Mouse (Mus musculus): ENCODE results near the gene Trpm8. TPM values are rescaled to one million over a fixed set of nuclear protein-coding genes. Genes with fewer than 3 reads are reported as not detected.

Trpm8 gene
- total RNA-seq, 2 experiments from 2014 or later: 0.12 TPM; not detected in 1

DNA sequence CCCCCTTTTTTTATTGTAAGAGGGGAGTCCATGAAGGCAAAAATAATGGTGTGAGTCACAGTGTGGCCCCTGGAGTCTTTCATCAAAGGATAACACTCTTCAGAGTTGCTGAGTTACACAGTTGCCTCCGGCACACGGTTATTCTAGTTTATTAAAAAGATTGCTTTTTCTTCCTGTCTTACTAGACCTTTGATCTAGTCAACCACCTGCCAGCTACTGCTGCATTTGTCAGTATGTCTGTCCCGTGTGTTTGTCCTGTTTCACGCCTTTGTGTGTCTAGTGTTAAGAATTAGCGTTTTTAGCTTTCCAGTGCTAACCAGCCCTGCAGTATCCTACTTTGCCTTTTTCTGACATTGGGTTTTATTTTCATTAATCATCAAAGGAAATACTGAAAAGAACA, 8.2 kb downstream of the Trpm8 start:
- Histone ChIP-seq H3K27ac (no peak overlapping the region), H3K4me3 (no peak overlapping the region)
- DNase-seq (ENCODE audit: low spot score in 2 of 2): no peak
- no peak for TF ChIP-seq CTCF (conservative IDR thresholded peaks at IDR 0.05)

DNA sequence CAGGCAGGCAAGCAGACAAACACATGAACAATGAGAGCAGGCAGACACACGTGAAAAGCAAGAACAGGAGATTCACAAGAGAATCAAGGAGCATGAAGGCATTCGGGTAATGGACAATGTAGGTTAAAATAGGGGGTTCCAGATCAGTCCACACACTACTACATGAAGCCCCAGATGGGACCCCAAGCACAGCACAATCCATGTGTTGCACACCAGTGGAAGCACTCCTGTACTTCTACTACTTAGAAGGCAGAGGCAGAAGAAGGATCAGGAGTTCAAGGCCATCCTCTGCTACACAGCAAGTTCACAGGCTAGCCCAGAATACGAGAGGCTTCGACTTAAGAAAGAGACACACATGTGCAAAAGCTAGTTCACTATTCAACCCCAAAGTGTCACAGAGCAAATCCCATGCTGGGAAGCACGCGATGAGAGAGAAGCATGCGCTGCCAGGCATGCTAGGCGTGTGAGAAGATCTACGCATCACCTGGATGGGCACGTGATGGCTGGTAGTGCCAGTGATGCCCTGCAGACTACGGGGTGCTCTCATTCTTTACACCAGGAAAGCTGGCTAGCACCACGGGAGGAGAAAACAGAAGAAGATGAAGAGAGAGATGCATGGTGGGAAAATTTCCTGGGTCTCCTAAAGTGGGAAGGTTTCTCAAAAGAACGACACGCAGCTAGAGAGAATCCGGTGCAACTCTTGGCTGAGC, 8.8 kb downstream of the Trpm8 start:
- no peak for DNase-seq (ENCODE audit: low spot score in 2 of 2)
- TF ChIP-seq CTCF (conservative IDR thresholded peaks at IDR 0.05): no peak
- Histone ChIP-seq H3K27ac (no peak overlapping the region), H3K4me3 (no peak overlapping the region)

DNA sequence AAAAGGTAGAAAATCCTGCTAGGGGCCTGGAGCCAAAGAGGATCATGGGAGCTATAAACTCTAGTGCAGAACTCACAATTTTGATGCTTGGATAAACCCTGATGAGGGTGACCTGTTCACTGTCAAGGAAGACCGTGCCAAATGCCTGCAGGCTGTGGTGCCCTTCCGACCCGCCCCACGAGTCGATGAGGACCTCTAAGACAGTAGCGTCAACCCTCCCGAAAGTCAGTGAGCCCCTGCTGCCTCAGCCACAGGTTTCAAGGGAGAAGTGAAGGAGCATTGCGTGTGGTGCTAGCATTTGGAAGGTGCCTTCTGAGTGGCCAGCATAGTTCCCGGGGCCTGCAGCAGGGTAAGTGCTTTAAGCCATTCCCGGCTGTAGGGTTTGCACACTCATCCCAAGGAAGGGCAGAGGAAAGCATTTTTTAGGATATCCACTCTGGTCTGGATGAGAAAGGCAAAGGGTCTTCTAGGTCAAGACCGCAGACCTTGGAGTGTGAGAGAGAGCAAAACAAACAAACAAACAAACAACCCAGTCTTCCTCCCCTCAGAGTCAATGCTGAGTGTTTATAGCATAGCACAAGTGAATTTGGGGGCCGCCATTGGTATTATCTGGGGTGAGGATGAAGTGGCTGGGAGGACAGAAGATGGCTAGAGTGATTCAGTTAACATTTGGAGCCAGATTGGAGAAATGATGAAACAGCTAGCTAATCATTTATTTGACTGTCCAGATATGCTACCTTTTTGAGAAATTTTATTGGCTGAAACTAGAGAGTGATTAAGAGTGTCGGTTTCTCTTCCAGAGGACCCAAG, 9.6 kb downstream of the Trpm8 start:
- DNase-seq (ENCODE audit: low spot score in 2 of 2): no peak
- Histone ChIP-seq H3K27ac (no peak overlapping the region), H3K4me3 (no peak overlapping the region)
- no peak for TF ChIP-seq CTCF (conservative IDR thresholded peaks at IDR 0.05)

- H3K27ac ChIP-seq: no peak overlapping the region
- H3K4me3 ChIP-seq: no peak overlapping the region
- peak; percentile 99 for TF ChIP-seq CTCF (conservative IDR thresholded peaks at IDR 0.05)
- DNase-seq (ENCODE audit: low spot score in 2 of 2): peak in 1 of 2 experiments; percentile 76
Measured at GRCm38 (mm10) chr1:88287697-88287980, 10.2 kb downstream of the Trpm8 start.

GRCm38 (mm10) chr1:88288056-88288788, 10.8 kb downstream of the Trpm8 start:
- no peak for TF ChIP-seq CTCF (conservative IDR thresholded peaks at IDR 0.05)
- H3K4me3 ChIP-seq: no peak overlapping the region
- no peak overlapping the region for H3K27ac ChIP-seq
- DNase-seq (ENCODE audit: low spot score in 2 of 2): no peak

DNA sequence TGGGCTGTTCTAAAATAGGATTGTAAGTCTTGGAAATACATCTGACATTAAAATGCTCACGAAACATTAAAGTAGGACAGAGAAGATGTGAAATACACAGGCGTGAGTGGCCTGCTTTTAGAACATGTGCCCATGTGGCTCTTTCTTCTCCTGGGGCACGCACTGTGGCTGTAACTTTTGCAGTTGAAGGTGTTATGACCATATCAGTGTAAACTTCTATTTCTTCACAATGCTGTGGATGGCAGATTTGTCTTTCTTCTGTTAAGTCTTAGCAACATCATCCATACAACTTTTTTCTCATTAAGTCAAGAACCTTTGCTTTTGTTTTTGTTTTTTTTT, 11.3 kb downstream of the Trpm8 start:
- Histone ChIP-seq H3K4me3 (no peak overlapping the region), H3K27ac (no peak overlapping the region)
- no peak for TF ChIP-seq CTCF (conservative IDR thresholded peaks at IDR 0.05)
- no peak for DNase-seq (ENCODE audit: low spot score in 2 of 2)

GRCm38 (mm10) chr1:88289152-88289551, 11.7 kb downstream of the Trpm8 start:
- no peak overlapping the region for H3K4me3 ChIP-seq
- no peak for TF ChIP-seq CTCF (conservative IDR thresholded peaks at IDR 0.05)
- DNase-seq (ENCODE audit: low spot score in 2 of 2): no peak

DNA sequence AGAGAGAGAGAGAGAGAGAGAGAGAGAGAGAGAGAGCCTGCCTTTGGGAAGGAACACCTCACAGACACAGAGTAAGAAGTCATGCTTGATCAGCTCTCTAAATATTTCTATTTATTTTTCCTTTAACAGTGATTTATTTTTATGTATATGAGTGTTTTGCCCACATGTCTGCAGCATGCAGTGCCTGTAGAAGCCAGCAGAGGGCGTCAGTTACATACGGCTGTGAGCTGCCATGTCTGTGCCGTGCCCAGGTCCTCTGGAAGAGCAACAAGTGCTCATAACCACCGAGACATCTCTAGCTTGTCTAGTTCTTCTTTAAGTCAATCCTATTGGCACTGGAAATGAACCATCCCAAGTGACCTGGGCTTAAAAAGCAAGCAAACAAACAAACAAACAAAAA, 12.5 kb downstream of the Trpm8 start:
- no peak for DNase-seq (ENCODE audit: low spot score in 2 of 2)
- TF ChIP-seq CTCF (conservative IDR thresholded peaks at IDR 0.05): peak; percentile 81
- Histone ChIP-seq H3K27ac (no peak overlapping the region), H3K4me3 (no peak overlapping the region)

More at GRCm38 (mm10) chr1:88289152-88289551, 11.7 kb downstream of the Trpm8 start:
- no peak overlapping the region for H3K27ac ChIP-seq

DNA sequence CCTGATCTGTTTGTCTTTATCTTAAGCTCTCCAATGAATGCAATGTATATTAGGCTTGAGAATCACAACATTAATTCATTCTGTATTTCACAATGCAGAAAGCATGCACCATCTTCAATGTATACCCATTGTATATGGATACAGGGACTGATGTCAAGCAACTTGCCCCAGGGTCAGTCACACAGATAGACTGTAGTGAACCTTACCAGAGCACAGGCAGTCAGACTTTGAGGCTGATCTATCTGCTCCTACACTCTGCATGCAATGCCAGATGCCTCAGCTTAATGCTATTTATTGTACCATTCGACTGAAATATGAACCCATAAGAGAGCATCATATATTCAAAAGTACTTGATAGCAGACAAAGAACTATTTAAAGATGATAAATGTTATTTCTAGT, 13.1 kb downstream of the Trpm8 start:
- no peak for DNase-seq (ENCODE audit: low spot score in 2 of 2)
- Histone ChIP-seq H3K4me3 (no peak overlapping the region), H3K27ac (no peak overlapping the region)
- no peak for TF ChIP-seq CTCF (conservative IDR thresholded peaks at IDR 0.05)

GRCm38 (mm10) chr1:88291409-88292005, 14.0 kb downstream of the Trpm8 start:
- H3K27ac ChIP-seq: no peak overlapping the region
- no peak for DNase-seq (ENCODE audit: low spot score in 2 of 2)
- no peak for TF ChIP-seq CTCF (conservative IDR thresholded peaks at IDR 0.05)
- H3K4me3 ChIP-seq: no peak overlapping the region

- H3K4me3 ChIP-seq: no peak overlapping the region
- no peak for DNase-seq (ENCODE audit: low spot score in 2 of 2)
- no peak for TF ChIP-seq CTCF (conservative IDR thresholded peaks at IDR 0.05)
- H3K27ac ChIP-seq: no peak overlapping the region
Measured at GRCm38 (mm10) chr1:88292057-88292456, 14.6 kb downstream of the Trpm8 start.

GRCm38 (mm10) chr1:88294650-88295049, 17.2 kb downstream of the Trpm8 start:
- no peak for DNase-seq (ENCODE audit: low spot score in 2 of 2)
- TF ChIP-seq CTCF (conservative IDR thresholded peaks at IDR 0.05): no peak
- H3K27ac ChIP-seq: no peak overlapping the region
- no peak overlapping the region for H3K4me3 ChIP-seq

All from layer of hippocampus, adult 2 months (tissue).